Mouse (Mus musculus) hindbrain, embryonic 11.5 days (tissue): ENCODE data around the gene Fam166a. TPM values are rescaled to one million over a fixed set of nuclear protein-coding genes. Genes with fewer than 3 reads are reported as not detected.

Experiments used
- ATAC-seq: fragments of 200-750 bp; cut with Nextera tagmentation; 2 replicates; pipeline ENCODE4 v1.8.0; 2017; ENCODE audit warnings: mild to moderate bottlenecking, moderate TSS enrichment, moderate library complexity; ENCODE audit not compliant: low FRiP score
- DNase-seq: peaks from one replicate; pipeline ENCODE4 v3.0.0-alpha.2; 2015; ENCODE audit warnings: low spot score
- H3K27ac ChIP-seq: fragments of 300-500 bp; sonication (generic); 2 replicates; pipeline ENCODE4 v1.5.1; 2014; ENCODE audit warnings: mild to moderate bottlenecking, low read depth, low read length
- H3K27me3 ChIP-seq: fragments of 300-500 bp; sonication (generic); 2 replicates; pipeline ENCODE4 v1.6.1; 2014; ENCODE audit warnings: mild to moderate bottlenecking, low read length, moderate library complexity, mixed read lengths; ENCODE audit not compliant: control insufficient read depth, insufficient read depth
- H3K36me3 ChIP-seq: fragments of 300-500 bp; sonication (generic); 2 replicates; pipeline ENCODE4 v1.6.1; 2014; ENCODE audit warnings: mild to moderate bottlenecking, low read length, moderate library complexity, mixed read lengths; ENCODE audit not compliant: control insufficient read depth, insufficient read depth
- H3K4me1 ChIP-seq: fragments of 300-500 bp; sonication (generic); replicated peaks from 2 replicates; pipeline ENCODE4 v1.6.1; 2014; ENCODE audit warnings: low read length, mixed read lengths; ENCODE audit not compliant: control insufficient read depth, insufficient read depth
- H3K4me2 ChIP-seq: fragments of 300-500 bp; sonication (generic); replicated peaks from 2 replicates; pipeline ENCODE4 v1.6.1; 2014; ENCODE audit warnings: mild to moderate bottlenecking, low read depth, low read length
- H3K4me3 ChIP-seq: fragments of 300-500 bp; sonication (generic); 2 replicates; pipeline ENCODE4 v1.5.1; 2014; ENCODE audit warnings: low read depth, low read length
- H3K9ac ChIP-seq: fragments of 300-500 bp; sonication (generic); 2 replicates; pipeline ENCODE4 v1.6.1; 2014; ENCODE audit warnings: low read depth, low read length
- H3K9me3 ChIP-seq: fragments of 300-500 bp; sonication (generic); 2 replicates; pipeline ENCODE4 v1.6.1; 2016; ENCODE audit warnings: low read length; ENCODE audit not compliant: control insufficient read depth
- WGBS: fragments of 180-500 bp; shearing (Covaris S2); extraction: QIAGEN DNeasy Blood & Tissue Kit; methylation state at CpG from one replicate; pipeline ENCODE4 v1.1.7; 2014; 5-methylcytosine and 5-hydroxymethylcytosine counted together
- polyA plus RNA-seq: library from polyadenylated mRNA; unstranded; fragments of >200 nt; fragmentation: Nextera tagmentation; extraction: Ambion mirVana; gene quantifications from 2 replicates; pipeline ENCODE4 v1.2.1, GENCODE M21; 2014

Fam166a gene
- not detected in 2 replicates for polyA plus RNA-seq

- Histone ChIP-seq H3K27ac (no peak within 1 kb of the TSS), H3K27me3 (no peaks in the 10 kb centered on the region), H3K9ac (no peak within 1 kb of the TSS), H3K36me3 (no peaks in the 10 kb centered on the region), H3K9me3 (no peaks in the 10 kb centered on the region), H3K4me1 (no peaks in the 10 kb centered on the region), H3K4me3 (no peak within 1 kb of the TSS), H3K4me2 (no peak within 1 kb of the TSS)
- no peak for ATAC-seq
- DNase-seq: no peak
These were observed at the start of gene Fam166a for GRCm38 (mm10) chr2:25218445-25218844. Fam166a (plus strand) TSS chr2:25218745.

DNA sequence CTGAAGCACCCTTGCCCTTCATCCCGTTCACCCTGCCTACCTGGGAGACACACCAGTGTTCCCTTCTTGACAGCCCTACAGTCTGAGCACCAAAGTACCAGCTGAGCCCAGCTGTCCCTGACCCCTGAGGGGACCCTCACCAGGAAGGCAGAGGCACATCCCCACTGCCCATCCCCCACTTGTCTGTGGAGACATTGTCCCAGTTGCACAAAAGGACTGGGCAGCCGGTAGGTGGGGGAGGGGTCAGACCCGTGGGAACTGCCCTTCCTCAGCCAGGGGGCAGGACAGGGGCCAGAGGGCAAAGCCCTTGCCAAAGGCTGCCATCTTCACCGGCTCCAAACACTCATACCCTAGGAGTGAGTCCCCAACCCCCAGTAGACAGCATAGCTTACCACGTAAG is 48.8 kb upstream of the Fam166a start:
- 9% methylated on average over 5 of the region's 5 CpGs for WGBS
- H3K4me3 ChIP-seq: 0 out of 2 replicates have a peak overlapping the region, but pooled peaks have one; percentile 8

DNA sequence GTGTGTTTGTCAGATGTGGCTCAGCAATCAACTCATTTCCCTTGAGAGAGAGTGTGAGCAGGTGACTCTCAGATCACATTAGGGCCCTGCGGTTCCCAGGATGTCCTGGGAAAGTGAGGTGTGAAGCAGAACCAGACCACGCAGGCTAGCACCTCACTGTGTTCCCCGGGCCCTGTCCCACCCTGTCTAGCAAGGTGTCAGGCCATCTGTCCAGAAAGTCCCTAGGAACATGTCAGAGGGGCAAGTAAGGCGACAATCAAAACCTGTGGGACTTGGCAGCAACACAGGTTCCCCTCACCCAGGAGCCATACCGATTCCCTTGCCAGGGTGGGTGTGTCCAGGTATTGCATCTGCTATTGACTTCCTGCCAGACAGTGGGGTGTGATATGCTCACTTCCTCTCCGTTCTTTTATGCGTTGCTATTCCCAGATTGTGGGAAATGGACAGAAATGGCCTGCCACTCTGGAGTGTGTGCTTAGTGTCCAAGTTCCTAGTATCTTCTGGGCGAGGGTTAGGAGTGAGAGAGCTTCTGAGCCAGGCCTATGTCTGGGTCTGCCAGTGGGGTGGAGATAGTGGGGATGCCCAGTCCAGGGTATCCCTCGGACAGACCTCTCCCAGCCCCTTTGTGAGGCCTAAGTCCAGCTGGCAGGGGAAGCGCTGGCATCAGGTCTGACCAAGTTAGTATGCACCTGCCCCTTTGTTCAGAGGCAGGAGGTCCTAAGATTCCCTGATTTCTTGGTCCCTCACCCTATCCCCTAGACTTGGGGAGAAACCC is 48.0 kb upstream of the Fam166a start:
- DNase-seq: no peak
- peaks cover 33% of the 10 kb centered on the region for H3K4me1 ChIP-seq
- H3K36me3 ChIP-seq: no peaks in the 10 kb centered on the region
- H3K27ac ChIP-seq: peak overlapping the region; percentile 36; the same call in 1 of the 2 replicates
- H3K4me2 ChIP-seq: no peak overlapping the region
- H3K27me3 ChIP-seq: no peaks in the 10 kb centered on the region; the same call in 1 of the 2 replicates
- 75% methylated on average over 10 of the region's 10 CpGs for WGBS
- H3K4me3 ChIP-seq: no peak overlapping the region
- no peak overlapping the region for H3K9ac ChIP-seq
- ATAC-seq: no peak
- no peaks in the 10 kb centered on the region for H3K9me3 ChIP-seq

More for the DNA sequence above, 48.8 kb upstream of the Fam166a start:
- Histone ChIP-seq H3K4me1 (peaks cover 28% of the 10 kb centered on the region), H3K27ac (peak overlapping the region; percentile 86), H3K4me2 (0 out of 2 replicates have a peak overlapping the region, but pooled peaks have one; percentile 2), H3K9me3 (no peaks in the 10 kb centered on the region), H3K36me3 (no peaks in the 10 kb centered on the region), H3K27me3 (no peaks in the 10 kb centered on the region; the same call in 1 of the 2 replicates), H3K9ac (no peak overlapping the region)
- DNase-seq (peak; percentile 70), ATAC-seq (no peak)

DNA sequence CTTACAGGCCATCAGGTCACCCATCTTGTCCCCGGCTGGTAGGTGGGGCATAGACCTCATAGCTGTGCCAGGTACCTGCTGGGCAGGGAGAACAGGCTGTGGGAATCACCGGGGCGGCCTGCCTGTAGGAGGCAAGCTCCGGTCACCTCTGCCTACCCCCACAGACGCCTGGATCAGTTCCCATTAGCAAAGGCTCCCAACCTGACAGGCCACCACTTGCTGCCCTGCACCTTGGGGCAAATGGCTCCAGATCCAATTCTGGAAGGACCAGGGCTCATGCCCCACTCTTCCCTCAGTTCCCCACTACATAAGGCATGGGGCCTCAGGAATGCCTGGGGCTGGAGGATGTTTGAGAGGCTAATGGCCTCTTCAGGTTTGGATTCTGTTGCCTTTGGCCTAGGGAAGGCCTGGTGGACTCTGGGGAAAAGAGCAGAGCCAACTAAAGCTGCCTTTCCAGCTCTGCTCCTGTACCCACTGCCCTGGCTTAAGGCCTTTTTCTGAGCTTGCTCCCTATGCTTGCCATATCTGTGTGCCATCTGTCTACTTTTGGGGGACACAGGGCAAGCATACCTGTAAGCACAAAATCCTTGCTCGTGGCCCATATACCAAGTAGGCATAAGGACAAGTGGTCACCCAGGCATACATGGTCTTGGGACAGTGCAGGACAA is 47.3 kb upstream of the Fam166a start:
- Histone ChIP-seq H3K4me1 (peaks cover 33% of the 10 kb centered on the region), H3K4me3 (no peak overlapping the region)
- ATAC-seq: no peak

DNA sequence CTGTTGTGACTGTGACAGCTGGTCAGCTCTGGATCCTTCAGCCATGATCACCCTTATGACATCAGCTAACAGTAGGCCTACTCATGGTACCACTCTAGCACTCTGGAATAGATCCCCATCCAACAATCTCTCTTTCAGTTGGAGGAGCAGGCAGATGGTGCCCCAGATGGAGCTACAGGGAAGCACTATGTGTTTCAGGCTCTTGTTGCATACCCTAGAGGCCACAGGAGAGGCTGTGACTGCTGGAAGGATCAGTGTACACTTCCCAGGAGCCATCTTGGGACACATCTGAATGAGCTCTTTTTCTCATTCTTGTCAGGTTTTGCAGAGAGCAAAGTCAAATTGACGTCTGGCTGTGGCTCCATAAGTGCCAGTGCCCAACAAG is 46.8 kb upstream of the Fam166a start:
- Histone ChIP-seq H3K27ac (no peak overlapping the region), H3K4me3 (no peak overlapping the region), H3K36me3 (no peaks in the 10 kb centered on the region), H3K27me3 (no peaks in the 10 kb centered on the region; the same call in 1 of the 2 replicates), H3K4me2 (no peak overlapping the region), H3K9me3 (no peaks in the 10 kb centered on the region), H3K4me1 (peaks cover 36% of the 10 kb centered on the region), H3K9ac (no peak overlapping the region)
- no peak for DNase-seq
- WGBS: 54% methylated on average over 1 of the region's 1 CpGs
- no peak for ATAC-seq

More for the DNA sequence above, 47.3 kb upstream of the Fam166a start:
- no peaks in the 10 kb centered on the region for H3K36me3 ChIP-seq
- H3K27me3 ChIP-seq: no peaks in the 10 kb centered on the region; the same call in 1 of the 2 replicates
- no peak for DNase-seq
- 84% methylated on average over 6 of the region's 6 CpGs for WGBS
- no peak overlapping the region for H3K4me2 ChIP-seq
- no peak overlapping the region for H3K9ac ChIP-seq
- H3K9me3 ChIP-seq: no peaks in the 10 kb centered on the region
- no peak overlapping the region for H3K27ac ChIP-seq

DNA sequence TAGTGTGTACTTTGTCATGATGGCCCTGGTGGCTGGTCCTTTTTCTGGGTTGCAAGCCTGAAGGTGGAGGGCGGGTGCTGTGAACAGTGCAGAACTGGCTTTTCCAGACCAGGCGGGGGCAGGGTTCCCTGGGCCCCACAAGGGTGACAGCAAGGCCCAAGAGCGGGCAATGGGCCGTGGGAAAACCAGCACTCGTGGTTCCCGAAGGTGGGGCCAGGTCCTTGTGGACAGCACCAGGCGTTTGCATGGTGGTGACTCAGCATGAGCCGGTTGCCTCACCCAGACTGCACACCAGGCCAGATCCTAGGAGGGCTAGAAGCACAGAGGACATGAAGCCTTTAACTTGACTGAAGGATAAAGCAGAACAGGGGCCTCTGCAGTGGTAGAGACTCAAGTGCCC is 45.9 kb upstream of the Fam166a start:
- H3K9ac ChIP-seq: no peak overlapping the region
- no peak overlapping the region for H3K4me3 ChIP-seq
- no peaks in the 10 kb centered on the region for H3K9me3 ChIP-seq
- no peak for ATAC-seq
- 73% methylated on average over 8 of the region's 8 CpGs for WGBS
- no peak overlapping the region for H3K4me2 ChIP-seq
- H3K27me3 ChIP-seq: no peaks in the 10 kb centered on the region; the same call in 1 of the 2 replicates
- H3K27ac ChIP-seq: no peak overlapping the region
- H3K4me1 ChIP-seq: peaks cover 40% of the 10 kb centered on the region
- no peaks in the 10 kb centered on the region for H3K36me3 ChIP-seq
- no peak for DNase-seq

DNA sequence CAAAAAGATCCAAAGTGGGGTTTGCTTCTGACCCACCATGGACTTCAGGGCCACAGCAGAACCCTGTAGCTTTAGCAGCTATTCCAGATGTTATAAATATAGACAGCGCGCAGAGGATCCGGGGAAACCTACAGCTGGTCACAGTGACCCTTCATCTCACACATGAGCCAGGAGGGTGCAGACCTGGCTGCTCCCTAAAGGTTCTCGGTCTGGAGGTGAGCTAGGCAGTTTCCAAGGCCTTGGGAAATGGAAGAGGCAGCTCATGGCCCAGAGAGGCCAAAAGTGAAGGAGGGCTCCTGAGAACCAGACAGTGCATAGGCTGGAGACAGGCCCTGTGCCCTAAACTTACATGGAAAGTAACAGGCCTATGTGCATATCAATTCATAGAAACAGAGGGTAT is 44.7 kb upstream of the Fam166a start:
- ATAC-seq (no peak), DNase-seq (no peak)
- WGBS: 92% methylated on average over 4 of the region's 4 CpGs
- H3K27me3 ChIP-seq: no peaks in the 10 kb centered on the region; the same call in 1 of the 2 replicates
- no peak overlapping the region for H3K4me3 ChIP-seq
- no peaks in the 10 kb centered on the region for H3K9me3 ChIP-seq
- H3K36me3 ChIP-seq: no peaks in the 10 kb centered on the region
- no peak overlapping the region for H3K27ac ChIP-seq
- H3K4me1 ChIP-seq: peaks cover 39% of the 10 kb centered on the region
- H3K9ac ChIP-seq: no peak overlapping the region
- H3K4me2 ChIP-seq: no peak overlapping the region

- 49% methylated on average over 7 of the region's 7 CpGs for WGBS
- Histone ChIP-seq H3K9ac (no peak overlapping the region), H3K27me3 (no peaks in the 10 kb centered on the region; the same call in 1 of the 2 replicates), H3K4me3 (no peak overlapping the region), H3K27ac (no peak overlapping the region), H3K9me3 (no peaks in the 10 kb centered on the region), H3K4me1 (peaks cover 33% of the 10 kb centered on the region), H3K4me2 (no peak overlapping the region), H3K36me3 (no peaks in the 10 kb centered on the region)
- DNase-seq: no peak
- ATAC-seq: no peak
These were observed 43.5 kb upstream of the Fam166a start for GRCm38 (mm10) chr2:25174866-25175689.
